Mouse (Mus musculus) embryonic fibroblast, embryonic 13.5 days (primary cell): ENCODE data around the gene Cep63.

Experiments used
- CTCF ChIP-seq: IDR thresholded peaks from 2 replicates; pipeline ENCODE4 v1.5.1; 2011; ENCODE audit warnings: mild to moderate bottlenecking, control low read depth, low read length, moderate library complexity, borderline replicate concordance; ENCODE audit not compliant: insufficient read depth
- POLR2A ChIP-seq: IDR thresholded peaks from 2 replicates; pipeline ENCODE4 v1.6.1; 2011; ENCODE audit warnings: low read depth, mild to moderate bottlenecking, control low read depth, low read length, moderate library complexity

GRCm38 (mm10) chr9:102587347-102587746 lies 39.0 kb downstream of the Cep63 start:
- no peak for TF ChIP-seq CTCF
- TF ChIP-seq POLR2A, result no peak
